Mouse (Mus musculus): ENCODE measurements at regions not wholly inside any gene's neighbourhood (a gene's known extent, or its start where the extent isn't known, plus 50 kb on each side); places are given as distances from the start of the nearest gene placed in this dataset.

- DNase-seq (ENCODE audit: low spot score), result no peak
Measured at GRCm38 (mm10) chr13:83716711-83717171, 212.9 kb downstream of the Mef2c start.

- DNase-seq (ENCODE audit: low spot score), result no peak
Measured at GRCm38 (mm10) chr13:83717686-83718210, 213.9 kb downstream of the Mef2c start.

- DNase-seq (ENCODE audit: low spot score), result no peak
Measured at GRCm38 (mm10) chr13:83718431-83719410, 214.9 kb downstream of the Mef2c start.

- DNase-seq (ENCODE audit: low spot score), result no peak
Measured at GRCm38 (mm10) chr13:83719635-83720291, 215.9 kb downstream of the Mef2c start.

- no peak for DNase-seq (ENCODE audit: low spot score)
Measured at GRCm38 (mm10) chr13:83720352-83720751, 216.5 kb downstream of the Mef2c start.

- DNase-seq (ENCODE audit: low spot score), result no peak
Measured at GRCm38 (mm10) chr13:83720883-83721371, 217.1 kb downstream of the Mef2c start.

- DNase-seq (ENCODE audit: low spot score), result no peak
Measured at GRCm38 (mm10) chr13:83721563-83721962, 217.7 kb downstream of the Mef2c start.

GRCm38 (mm10) chr13:83722241-83722640 is 218.4 kb downstream of the Mef2c start:
- DNase-seq (ENCODE audit: low spot score), result no peak

- DNase-seq (ENCODE audit: low spot score), result no peak
Measured at GRCm38 (mm10) chr13:83722791-83723190, 219.0 kb downstream of the Mef2c start.

GRCm38 (mm10) chr13:83723396-83723795 is 219.6 kb downstream of the Mef2c start:
- no peak for DNase-seq (ENCODE audit: low spot score)

GRCm38 (mm10) chr13:83724196-83724595 is 220.4 kb downstream of the Mef2c start:
- no peak for DNase-seq (ENCODE audit: low spot score)

- DNase-seq (ENCODE audit: low spot score), result peak; percentile 65
Measured at GRCm38 (mm10) chr13:83724995-83725394, 221.2 kb downstream of the Mef2c start.

- DNase-seq (ENCODE audit: low spot score), result no peak
Measured at GRCm38 (mm10) chr13:83725831-83726230, 222.0 kb downstream of the Mef2c start.

- no peak for DNase-seq (ENCODE audit: low spot score)
Measured at GRCm38 (mm10) chr13:83726346-83726975, 222.6 kb downstream of the Mef2c start.

- DNase-seq (ENCODE audit: low spot score), result no peak
Measured at GRCm38 (mm10) chr13:83727051-83727765, 223.4 kb downstream of the Mef2c start.

- no peak for DNase-seq (ENCODE audit: low spot score)
Measured at GRCm38 (mm10) chr13:83727766-83728395, 224.0 kb downstream of the Mef2c start.

GRCm38 (mm10) chr13:83728421-83729010 is 224.7 kb downstream of the Mef2c start:
- DNase-seq (ENCODE audit: low spot score), result no peak

- DNase-seq (ENCODE audit: low spot score), result no peak
Measured at GRCm38 (mm10) chr13:83729331-83730009, 225.6 kb downstream of the Mef2c start.

- DNase-seq (ENCODE audit: low spot score), result no peak
Measured at GRCm38 (mm10) chr13:83730155-83730712, 226.4 kb downstream of the Mef2c start.

All from testis, postnatal 14 days (tissue).